Mouse (Mus musculus): ENCODE measurements at regions not wholly inside any gene's neighbourhood (a gene's known extent, or its start where the extent isn't known, plus 50 kb on each side); places are given as distances from the start of the nearest gene placed in this dataset.

DNA sequence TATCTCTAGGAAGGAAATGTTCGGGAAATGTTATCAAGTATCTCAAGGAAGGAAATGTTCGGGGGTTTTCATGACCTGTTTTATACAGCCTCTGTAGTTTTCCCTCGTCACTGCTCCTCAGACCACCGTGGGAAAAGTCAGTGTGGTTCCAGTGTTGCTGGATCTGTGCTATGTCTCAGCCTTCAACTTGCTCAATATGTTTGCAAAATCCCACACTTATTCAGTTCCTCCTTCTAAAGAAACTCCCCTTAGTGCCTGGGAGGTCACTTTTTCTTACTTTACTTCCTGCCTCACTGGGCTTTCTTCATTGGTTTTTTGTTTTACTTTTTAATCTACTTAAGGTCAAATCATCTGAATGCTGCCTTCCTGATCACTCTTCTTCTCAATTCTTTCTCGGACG lies 150.8 kb upstream of the Btg1 start:
- TF ChIP-seq CTCF (IDR thresholded peaks at IDR 0.05; ENCODE audit: extremely low read depth, insufficient read length, insufficient replicate concordance, low read depth, low read length) (no peak), POLR2A (IDR thresholded peaks at IDR 0.05; ENCODE audit: low read depth, low read length) (no peak)
